Mouse (Mus musculus): ENCODE data around the gene Ankrd23.

- no peak for TF ChIP-seq POLR2A (IDR thresholded peaks at IDR 0.05; ENCODE audit: control insufficient read depth, extremely low read depth, insufficient read depth, low read length, poor library complexity)
- no peak for TF ChIP-seq CTCF (IDR thresholded peaks at IDR 0.05; ENCODE audit: borderline replicate concordance, control insufficient read depth, extremely low read depth, insufficient read depth, low read length, poor library complexity)
Measured at GRCm38 (mm10) chr1:36513718-36514117, 23.0 kb downstream of the Ankrd23 start.

Data from thymus, adult 2 months (tissue).